Mouse (Mus musculus): ENCODE data around the gene Cyp2w1. TPM values are rescaled to one million over a fixed set of nuclear protein-coding genes. Genes with fewer than 3 reads are reported as not detected.

Gene Cyp2w1
- polyA plus RNA-seq, 1 experiment from 2014 or later: not detected

DNA sequence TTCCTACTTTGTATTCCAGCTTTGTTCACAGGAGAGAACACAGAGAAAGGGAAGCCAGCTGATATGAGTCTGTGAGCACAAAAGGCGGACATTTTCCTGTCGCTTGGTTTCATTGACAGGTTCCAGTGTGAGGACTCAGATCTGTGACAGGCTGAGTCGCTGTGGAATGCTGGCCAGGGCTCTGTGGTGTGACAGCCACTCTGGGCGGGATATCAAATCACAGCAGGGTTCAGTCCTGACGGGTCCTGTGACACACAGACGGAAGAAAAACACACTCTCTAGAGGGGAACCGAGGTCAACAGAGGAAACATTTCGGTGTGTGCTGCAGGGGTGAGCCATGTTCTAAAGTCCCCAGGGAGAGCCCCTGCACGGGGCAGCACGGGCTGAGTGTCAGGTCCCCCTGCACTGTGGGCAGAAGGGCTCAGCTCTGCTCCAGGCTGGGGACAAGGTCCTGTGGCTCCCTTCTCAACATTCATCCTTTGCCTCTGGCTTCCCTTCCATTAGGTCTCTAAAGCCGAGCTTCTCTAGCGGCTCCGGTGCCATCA, 14.5 kb upstream of the Cyp2w1 start:
- H3K27me3 ChIP-seq (ENCODE audit: low read depth, poor library complexity, severe bottlenecking): no peaks in the 10 kb centered on the region
- DNase-seq (ENCODE audit: low spot score): no peak
- whole genome bisulfite sequencing: 81% methylated on average over 13 of the region's 13 CpGs

DNA sequence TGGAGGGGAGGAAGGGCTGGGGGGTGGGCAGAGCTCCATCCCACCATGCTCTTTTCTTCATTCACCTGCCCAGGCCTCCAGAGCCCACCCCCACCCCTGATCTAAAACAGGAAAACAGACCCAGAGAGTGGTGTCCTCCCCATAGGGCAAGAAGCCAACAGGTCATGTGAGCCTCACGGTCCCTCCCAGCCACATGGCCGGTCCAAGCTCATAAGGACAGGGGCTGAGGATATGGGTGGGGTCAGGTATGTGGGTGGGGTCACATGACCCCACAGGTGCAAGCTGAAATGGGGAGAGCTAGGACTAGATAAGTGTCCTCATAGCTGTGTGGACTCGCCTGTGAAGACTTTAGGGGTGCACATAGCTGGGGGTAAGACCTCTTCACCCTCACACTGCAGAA, 14.0 kb upstream of the Cyp2w1 start:
- WGBS: 81% methylated on average over 3 of the region's 3 CpGs
- Histone ChIP-seq H3K27ac (replicated peaks) (no peak overlapping the region), H3K36me3 (peaks cover 87% of the 10 kb centered on the region), H3K9me3 (replicated peaks) (no peaks in the 10 kb centered on the region), H3K4me1 (peaks cover 3% of the 10 kb centered on the region), H3K4me3 (no peak overlapping the region), H3K27me3 (ENCODE audit: low read depth, poor library complexity, severe bottlenecking) (no peaks in the 10 kb centered on the region)
- DNase-seq (ENCODE audit: low spot score): no peak

More for the DNA sequence above, 14.5 kb upstream of the Cyp2w1 start:
- Histone ChIP-seq H3K27ac (replicated peaks) (no peak overlapping the region), H3K36me3 (peaks cover 85% of the 10 kb centered on the region), H3K4me1 (no peaks in the 10 kb centered on the region), H3K4me3 (no peak overlapping the region), H3K9me3 (replicated peaks) (no peaks in the 10 kb centered on the region)

DNA sequence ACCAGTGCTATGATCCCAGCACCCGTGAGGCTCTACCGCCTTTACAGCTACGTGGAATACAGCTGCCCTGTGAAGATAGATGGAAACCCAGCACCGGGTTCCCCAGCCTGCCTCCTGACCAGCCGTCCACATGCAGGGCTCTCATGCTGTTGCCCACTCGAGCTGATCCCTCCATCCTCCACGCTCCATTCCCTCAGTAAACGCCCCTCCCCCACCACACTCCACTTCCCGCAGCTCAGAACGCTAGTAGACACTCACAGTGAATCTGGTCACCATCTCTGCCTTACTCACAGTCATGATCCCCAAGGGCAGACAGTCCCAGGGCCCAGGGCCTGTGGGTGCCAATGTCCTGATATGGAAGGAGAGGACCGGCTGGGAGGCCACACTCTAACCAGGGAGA, 13.5 kb upstream of the Cyp2w1 start:
- no peaks in the 10 kb centered on the region for H3K27me3 ChIP-seq (ENCODE audit: low read depth, poor library complexity, severe bottlenecking)
- peaks cover 7% of the 10 kb centered on the region for H3K4me1 ChIP-seq
- H3K27ac ChIP-seq (replicated peaks): no peak overlapping the region
- no peaks in the 10 kb centered on the region for H3K9me3 ChIP-seq (replicated peaks)
- WGBS: 88% methylated on average over 11 of the region's 11 CpGs
- no peak overlapping the region for H3K4me3 ChIP-seq
- peaks cover 87% of the 10 kb centered on the region for H3K36me3 ChIP-seq
- DNase-seq (ENCODE audit: low spot score): no peak

DNA sequence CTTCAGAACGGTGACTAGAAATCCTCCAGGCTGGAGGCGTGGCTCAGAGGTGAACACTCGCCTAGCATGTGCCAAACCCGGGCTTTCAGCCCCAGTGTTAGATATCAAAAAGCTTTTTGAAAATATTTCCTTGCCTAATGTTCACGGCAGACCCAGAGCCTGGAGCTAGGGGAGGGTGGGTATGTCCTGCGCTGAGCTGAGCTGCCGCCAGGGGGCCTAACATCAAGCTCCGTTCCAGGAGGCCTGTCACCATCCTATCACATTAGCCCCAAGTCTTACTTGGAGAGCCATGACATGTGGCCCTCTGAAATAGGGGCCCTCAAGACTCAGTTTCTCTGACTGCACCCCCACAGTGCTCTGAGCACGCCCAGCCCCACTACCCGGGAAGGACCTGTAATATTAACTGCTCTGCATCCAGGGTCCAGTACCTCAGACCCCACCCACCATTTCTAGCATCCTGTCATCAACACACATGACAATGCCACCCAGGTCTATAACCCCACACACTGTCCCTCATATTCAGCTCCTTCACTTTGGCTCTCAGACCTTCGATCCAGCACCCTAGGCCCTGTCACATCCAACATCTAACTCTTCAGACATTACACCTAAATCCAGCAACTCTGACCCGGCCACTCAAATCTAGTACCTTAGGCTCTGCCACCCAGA, 8.3 kb upstream of the Cyp2w1 start:
- 8% methylated on average over 12 of the region's 12 CpGs for WGBS
- Histone ChIP-seq H3K4me3 (peak overlapping the region; percentile 88), H3K9me3 (replicated peaks) (no peaks in the 10 kb centered on the region), H3K4me1 (peaks cover 18% of the 10 kb centered on the region), H3K36me3 (peaks cover 38% of the 10 kb centered on the region), H3K27ac (replicated peaks) (peak overlapping the region; percentile 93), H3K27me3 (ENCODE audit: low read depth, poor library complexity, severe bottlenecking) (peaks cover 14% of the 10 kb centered on the region; the same call in 1 of the 2 replicates)
- DNase-seq (ENCODE audit: low spot score): peak; percentile 82

DNA sequence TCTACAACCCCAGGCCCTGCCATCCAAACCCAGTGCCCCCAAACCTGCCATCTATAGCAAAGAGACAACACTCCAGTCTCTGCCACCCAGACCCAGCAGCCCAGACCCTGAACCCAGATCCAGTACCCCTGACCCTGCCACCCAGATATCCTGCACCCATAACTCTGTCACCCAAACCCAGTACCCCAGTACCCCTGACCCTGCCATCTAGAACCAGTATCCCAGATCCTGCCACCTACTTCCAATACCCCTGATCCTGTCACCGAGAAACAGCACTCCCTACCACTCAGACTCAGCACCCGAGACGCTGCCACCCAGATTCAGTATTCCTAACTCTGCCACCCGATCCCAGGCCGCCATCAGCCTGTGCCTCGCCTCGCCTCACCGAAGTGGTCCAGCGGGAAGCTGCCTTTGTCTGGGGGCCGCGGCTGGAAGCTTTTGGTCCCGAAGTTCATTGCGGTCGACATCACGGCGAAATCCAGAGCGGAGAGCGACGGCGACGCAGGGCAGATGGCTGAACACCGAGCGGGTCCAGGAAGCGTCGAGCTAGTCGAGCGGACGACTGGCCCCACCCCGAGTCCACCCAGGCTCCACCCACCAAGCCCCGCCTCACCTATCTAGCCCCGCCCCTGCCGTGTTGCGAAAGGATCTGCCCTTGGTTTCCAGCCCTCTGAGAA, 7.6 kb upstream of the Cyp2w1 start:
- Histone ChIP-seq H3K36me3 (peaks cover 31% of the 10 kb centered on the region), H3K27me3 (ENCODE audit: low read depth, poor library complexity, severe bottlenecking) (peaks cover 14% of the 10 kb centered on the region; the same call in 1 of the 2 replicates), H3K4me1 (peaks cover 18% of the 10 kb centered on the region), H3K27ac (replicated peaks) (peak overlapping the region; percentile 93), H3K4me3 (peak overlapping the region; percentile 88), H3K9me3 (replicated peaks) (no peaks in the 10 kb centered on the region)
- under 1% methylated on average over 33 of the region's 33 CpGs for WGBS
- DNase-seq (ENCODE audit: low spot score): peak; percentile 95

DNA sequence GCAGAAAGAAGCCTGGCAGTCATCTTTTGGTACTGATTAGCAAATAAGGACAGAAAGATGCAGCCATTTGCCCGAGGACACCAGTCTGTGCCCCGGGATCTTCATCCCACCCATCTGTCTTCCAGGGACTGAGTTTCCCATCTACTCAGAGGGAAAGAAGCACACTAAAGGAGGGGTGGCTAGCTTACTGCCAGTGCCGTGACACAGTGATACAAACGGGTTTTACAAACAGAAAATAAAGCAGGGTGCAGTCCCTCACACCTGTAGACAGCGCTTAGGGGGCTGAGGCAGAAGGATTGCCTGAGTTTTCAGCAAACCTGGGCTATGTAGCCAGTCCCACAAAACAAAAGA, 7.1 kb upstream of the Cyp2w1 start:
- no peak for DNase-seq (ENCODE audit: low spot score)
- Histone ChIP-seq H3K4me3 (peak overlapping the region; percentile 88), H3K4me1 (peaks cover 18% of the 10 kb centered on the region), H3K9me3 (replicated peaks) (no peaks in the 10 kb centered on the region), H3K27ac (replicated peaks) (peak overlapping the region; percentile 72), H3K27me3 (ENCODE audit: low read depth, poor library complexity, severe bottlenecking) (peaks cover 14% of the 10 kb centered on the region; the same call in 1 of the 2 replicates), H3K36me3 (peaks cover 26% of the 10 kb centered on the region)
- 13% methylated on average over 5 of the region's 5 CpGs for WGBS

DNA sequence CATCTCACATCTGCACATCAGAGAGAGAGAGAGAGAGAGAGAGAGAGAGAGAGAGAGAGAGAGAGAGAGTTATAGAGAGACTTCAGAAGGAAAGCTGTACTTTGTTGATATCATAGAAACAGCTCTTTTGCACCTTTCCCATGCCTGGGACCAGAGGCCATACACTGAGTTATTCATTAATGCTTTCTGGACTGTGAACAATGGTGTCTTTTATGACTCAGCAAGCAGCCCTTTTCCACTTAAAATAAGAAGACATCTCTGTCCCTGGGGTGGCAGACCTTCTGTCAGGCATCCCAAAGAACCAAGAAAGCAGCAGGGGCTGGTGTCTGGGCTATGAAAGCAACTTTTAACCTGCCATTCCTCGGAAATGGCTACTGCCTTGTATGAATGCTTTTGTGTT, 5.2 kb upstream of the Cyp2w1 start:
- H3K9me3 ChIP-seq (replicated peaks): no peaks in the 10 kb centered on the region
- no peak for DNase-seq (ENCODE audit: low spot score)
- peaks cover 9% of the 10 kb centered on the region for H3K36me3 ChIP-seq
- no peak overlapping the region for H3K4me3 ChIP-seq
- peaks cover 32% of the 10 kb centered on the region for H3K4me1 ChIP-seq
- 79% methylated on average over 1 of the region's 1 CpGs for WGBS
- peaks cover 27% of the 10 kb centered on the region for H3K27me3 ChIP-seq (ENCODE audit: low read depth, poor library complexity, severe bottlenecking)
- H3K27ac ChIP-seq (replicated peaks): no peak overlapping the region

DNA sequence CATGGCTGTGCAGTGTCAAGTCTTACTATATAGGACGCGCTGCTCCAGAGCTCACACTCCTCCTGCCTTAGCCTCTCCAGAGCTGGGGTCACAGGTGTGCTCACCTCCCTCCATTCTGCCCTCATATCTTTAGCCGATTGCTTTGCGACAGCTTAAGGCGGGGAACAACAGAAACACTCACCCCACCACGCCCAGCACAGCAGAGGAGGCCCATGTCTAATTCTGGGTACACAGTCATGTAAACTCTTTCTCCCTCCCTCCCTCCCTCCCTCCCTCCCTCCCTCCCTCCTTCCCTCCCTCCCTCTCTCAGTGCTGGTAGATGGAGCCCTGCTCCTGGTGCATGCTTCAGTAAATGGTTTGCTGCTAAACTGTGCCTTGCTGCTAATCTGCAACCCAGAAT, 2.7 kb upstream of the Cyp2w1 start:
- H3K4me1 ChIP-seq: peaks cover 20% of the 10 kb centered on the region
- DNase-seq (ENCODE audit: low spot score): no peak
- H3K36me3 ChIP-seq: no peaks in the 10 kb centered on the region
- H3K9me3 ChIP-seq (replicated peaks): no peaks in the 10 kb centered on the region
- H3K27ac ChIP-seq (replicated peaks): no peak overlapping the region
- peaks cover 27% of the 10 kb centered on the region for H3K27me3 ChIP-seq (ENCODE audit: low read depth, poor library complexity, severe bottlenecking)
- no peak overlapping the region for H3K4me3 ChIP-seq
- 86% methylated on average over 6 of the region's 6 CpGs for WGBS

DNA sequence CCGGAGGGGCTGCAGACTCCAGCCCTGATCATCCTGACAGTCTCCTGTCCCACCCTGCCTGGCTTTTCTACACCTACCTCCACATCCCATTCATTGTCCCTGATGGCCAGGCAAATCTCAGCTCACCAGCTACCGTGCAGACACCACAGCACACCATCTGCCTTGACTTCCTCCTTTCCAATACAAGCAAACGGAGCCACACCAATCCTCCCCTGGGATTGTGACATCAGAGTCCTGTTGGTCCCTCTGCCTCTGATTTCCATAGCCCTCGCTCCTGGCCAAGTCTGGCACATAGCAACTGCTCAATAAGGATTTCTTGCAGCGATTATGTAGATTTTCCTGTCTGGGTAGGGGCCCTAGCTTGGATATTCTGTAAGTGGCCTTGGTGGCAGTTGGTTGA, 1.3 kb upstream of the Cyp2w1 start, which contains the start of gene Cox19:
Gene Cox19 (minus strand): TSS at position 285 of the 400 bp plus-strand sequence.
- Histone ChIP-seq H3K4me3 (no peak within 1 kb of the TSS), H3K9me3 (replicated peaks) (no peaks in the 10 kb centered on the region), H3K36me3 (no peaks in the 10 kb centered on the region), H3K27me3 (ENCODE audit: low read depth, poor library complexity, severe bottlenecking) (peaks cover 26% of the 10 kb centered on the region), H3K27ac (replicated peaks) (peak within 1 kb of the TSS; percentile 33; the same call in 1 of the 2 replicates), H3K4me1 (peaks cover 14% of the 10 kb centered on the region)
- no peak for DNase-seq (ENCODE audit: low spot score)
- WGBS: 57% methylated on average over 5 of the region's 5 CpGs

DNA sequence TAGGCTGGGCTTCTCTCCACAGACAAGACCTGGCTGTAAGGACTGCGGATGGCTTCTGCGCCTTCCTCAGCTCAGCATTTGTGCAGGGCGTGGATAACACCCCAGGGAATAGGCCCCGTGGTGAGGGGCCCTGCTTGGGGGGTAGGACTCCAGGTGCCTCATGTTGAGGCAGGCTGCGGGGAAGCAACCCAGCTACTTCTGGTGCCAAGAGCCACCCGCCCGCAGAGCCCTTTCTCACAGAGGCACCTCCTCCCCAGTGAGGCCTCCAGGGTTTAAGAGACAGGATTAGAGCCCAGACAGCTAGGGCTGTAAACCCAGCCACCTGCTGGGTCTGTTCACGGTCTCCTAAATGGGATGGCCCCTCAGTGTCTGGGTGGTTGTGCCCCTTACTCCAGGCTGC, 789 bp upstream of the Cyp2w1 start:
- Histone ChIP-seq H3K27ac (replicated peaks) (peak overlapping the region; percentile 33; the same call in 1 of the 2 replicates), H3K36me3 (no peaks in the 10 kb centered on the region), H3K4me1 (peaks cover 14% of the 10 kb centered on the region), H3K9me3 (replicated peaks) (no peaks in the 10 kb centered on the region), H3K4me3 (no peak overlapping the region), H3K27me3 (ENCODE audit: low read depth, poor library complexity, severe bottlenecking) (peaks cover 21% of the 10 kb centered on the region)
- 27% methylated on average over 8 of the region's 8 CpGs for WGBS
- DNase-seq (ENCODE audit: low spot score): no peak

DNA sequence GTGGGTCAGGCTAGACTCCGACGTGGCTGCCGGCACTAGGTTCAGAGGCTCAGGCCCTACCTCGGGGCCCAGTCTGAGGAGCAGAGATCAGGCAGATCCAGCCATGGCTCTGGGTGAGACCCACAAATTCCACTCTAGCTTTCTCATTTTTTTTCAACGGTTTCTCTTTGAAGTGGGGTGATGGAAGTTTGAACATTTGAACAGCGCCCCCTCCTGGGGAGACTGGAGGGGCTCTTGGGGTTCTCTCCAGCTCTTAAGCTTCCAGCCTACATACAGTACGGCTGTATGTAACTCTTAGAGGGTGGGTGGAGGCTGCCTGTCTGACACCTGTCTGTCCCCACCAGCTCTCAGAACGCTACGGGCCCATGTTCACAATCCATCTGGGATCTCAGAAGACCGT, 1.1 kb downstream of the Cyp2w1 start:
- 64% methylated on average over 10 of the region's 10 CpGs for WGBS

DNA sequence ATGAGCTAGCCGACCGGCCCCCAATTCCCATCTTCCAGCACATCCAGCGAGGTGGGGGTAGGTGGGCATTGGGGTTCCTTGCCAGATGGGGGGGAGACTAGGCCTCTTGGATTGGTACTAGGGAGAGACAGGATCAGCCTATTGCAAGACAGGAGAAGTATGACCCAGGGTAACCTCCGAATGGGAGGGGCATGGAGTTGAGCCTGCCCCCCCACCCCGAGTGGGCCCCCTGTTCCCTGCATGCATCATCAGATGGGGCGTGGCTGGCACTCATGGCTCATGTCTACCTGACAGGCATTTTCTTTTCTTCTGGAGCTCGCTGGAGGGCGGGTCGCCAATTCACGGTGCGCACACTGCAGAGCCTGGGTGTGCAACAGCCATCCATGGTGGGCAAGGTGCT, 1.5 kb downstream of the Cyp2w1 start:
- DNase-seq (ENCODE audit: low spot score): no peak
- 85% methylated on average over 11 of the region's 11 CpGs for WGBS
- 0 out of 2 replicates have a peak, but pooled peaks cover 4% of the 10 kb centered on the region for H3K36me3 ChIP-seq
- H3K4me1 ChIP-seq: peaks cover 14% of the 10 kb centered on the region
- no peak overlapping the region for H3K4me3 ChIP-seq
- H3K27me3 ChIP-seq (ENCODE audit: low read depth, poor library complexity, severe bottlenecking): peaks cover 13% of the 10 kb centered on the region
- no peak overlapping the region for H3K27ac ChIP-seq (replicated peaks)
- no peaks in the 10 kb centered on the region for H3K9me3 ChIP-seq (replicated peaks)

More for the DNA sequence above, 1.1 kb downstream of the Cyp2w1 start:
- H3K36me3 ChIP-seq: 0 out of 2 replicates have a peak, but pooled peaks cover 2% of the 10 kb centered on the region
- H3K27me3 ChIP-seq (ENCODE audit: low read depth, poor library complexity, severe bottlenecking): peaks cover 13% of the 10 kb centered on the region
- no peaks in the 10 kb centered on the region for H3K9me3 ChIP-seq (replicated peaks)
- peaks cover 14% of the 10 kb centered on the region for H3K4me1 ChIP-seq
- no peak overlapping the region for H3K4me3 ChIP-seq
- DNase-seq (ENCODE audit: low spot score): peak; percentile 30
- no peak overlapping the region for H3K27ac ChIP-seq (replicated peaks)
